Mouse (Mus musculus): ENCODE results near the gene Epm2a.

- TF ChIP-seq USF1 (IDR thresholded peaks at IDR 0.05; ENCODE audit: low read depth), result no peak
- no peak for TF ChIP-seq CTCF (IDR thresholded peaks at IDR 0.05; ENCODE audit: control insufficient read depth, insufficient read depth, insufficient read length)
- TF ChIP-seq MYOG (IDR thresholded peaks at IDR 0.05; ENCODE audit: control insufficient read depth, extremely low read depth, insufficient read length), result no peak
- TF ChIP-seq MYOD1 (IDR thresholded peaks at IDR 0.05; ENCODE audit: control insufficient read depth, insufficient read length, low read depth), result no peak
These were observed 32.7 kb upstream of the Epm2a start for GRCm38 (mm10) chr10:11310481-11310880.
